Mouse (Mus musculus): ENCODE results near the gene Rnf183.

The Rnf183 gene

DNA sequence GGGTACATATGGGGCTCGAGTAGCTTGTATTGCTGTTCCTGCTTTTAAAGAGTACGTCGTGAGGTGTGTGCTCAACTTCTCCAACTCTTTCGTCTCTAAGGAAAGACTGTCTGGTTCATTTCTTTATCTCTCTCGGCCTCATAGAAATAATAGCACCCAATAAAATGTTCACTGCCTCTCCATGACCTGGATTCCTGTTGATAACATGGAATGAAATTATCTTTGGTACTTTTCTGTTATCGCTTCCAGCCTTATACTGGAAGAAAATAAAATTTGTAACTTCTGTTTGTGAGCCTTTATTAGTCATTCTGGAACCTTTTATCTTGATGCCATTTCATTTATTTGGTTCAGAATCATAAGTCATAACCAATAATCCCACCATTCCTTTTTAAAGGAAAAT is 51.8 kb downstream of the Rnf183 start:
- no peak for DNase-seq (ENCODE audit: low spot score)

DNA sequence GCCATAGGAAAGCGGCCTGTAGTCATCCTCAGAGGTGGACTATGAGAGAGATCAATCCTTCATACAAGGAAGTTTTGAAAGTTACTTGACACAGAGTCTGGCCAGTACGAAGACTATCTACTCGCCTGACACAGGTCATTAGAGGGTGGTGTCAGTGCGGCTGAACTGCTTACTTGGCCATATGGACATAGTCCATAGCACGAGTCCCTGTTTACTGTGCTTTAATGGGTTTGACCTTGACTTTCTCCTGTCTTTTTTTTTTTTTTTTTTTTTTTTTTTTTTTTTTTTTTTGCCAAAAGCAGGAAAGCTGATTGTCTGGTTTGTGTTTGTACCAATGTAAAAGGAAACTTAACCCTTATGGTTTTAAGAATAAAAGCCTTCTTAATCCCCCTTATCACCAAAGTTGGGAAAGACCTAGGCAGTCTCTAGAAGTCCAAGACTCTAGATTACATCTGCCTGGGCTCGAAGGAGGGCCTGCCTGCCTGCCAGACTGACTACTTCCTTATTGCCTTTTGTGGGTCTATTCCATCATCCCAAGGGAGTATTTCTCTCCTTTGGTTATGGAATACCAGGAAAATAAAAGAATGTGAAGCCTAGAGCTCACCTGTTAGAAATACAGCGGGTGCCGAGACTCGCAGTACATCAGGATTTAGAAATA is 55.2 kb downstream of the Rnf183 start:
- DNase-seq (ENCODE audit: low spot score), result no peak

All from adipocyte (in vitro differentiated cells).